Mouse (Mus musculus): ENCODE measurements around the gene Limch1.

GRCm38 (mm10) chr5:66731302-66731697 is 14.3 kb upstream of the Limch1 start:
- TF ChIP-seq CTCF (conservative IDR thresholded peaks at IDR 0.05 in 1 of 2, IDR thresholded peaks at IDR 0.05 in 1 of 2; ENCODE audit: low read depth in 2 of 2, low read length in 2 of 2) (no peak), ZNF384 (IDR thresholded peaks at IDR 0.05; ENCODE audit: low read depth, low read length) (no peak), ZC3H11A (IDR thresholded peaks at IDR 0.05; ENCODE audit: low read depth, low read length) (no peak), JUND (conservative IDR thresholded peaks at IDR 0.05; ENCODE audit: low read depth, low read length) (no peak), EP300 (IDR thresholded peaks at IDR 0.05; ENCODE audit: low read length) (no peak), ZKSCAN1 (IDR thresholded peaks at IDR 0.05; ENCODE audit: borderline replicate concordance, low read depth, low read length) (no peak), POLR2A (IDR thresholded peaks at IDR 0.05; ENCODE audit: low read depth, low read length) (no peak), UBTF (IDR thresholded peaks at IDR 0.05; ENCODE audit: low read depth, low read length) (no peak)
